Mouse (Mus musculus): ENCODE measurements around the gene Calm3. TPM values are rescaled to one million over a fixed set of nuclear protein-coding genes. Genes with fewer than 3 reads are reported as not detected.

Calm3 gene
- total and polyA plus RNA-seq, 2 experiments from 2014 or later = 441 to 2,018 TPM

DNA sequence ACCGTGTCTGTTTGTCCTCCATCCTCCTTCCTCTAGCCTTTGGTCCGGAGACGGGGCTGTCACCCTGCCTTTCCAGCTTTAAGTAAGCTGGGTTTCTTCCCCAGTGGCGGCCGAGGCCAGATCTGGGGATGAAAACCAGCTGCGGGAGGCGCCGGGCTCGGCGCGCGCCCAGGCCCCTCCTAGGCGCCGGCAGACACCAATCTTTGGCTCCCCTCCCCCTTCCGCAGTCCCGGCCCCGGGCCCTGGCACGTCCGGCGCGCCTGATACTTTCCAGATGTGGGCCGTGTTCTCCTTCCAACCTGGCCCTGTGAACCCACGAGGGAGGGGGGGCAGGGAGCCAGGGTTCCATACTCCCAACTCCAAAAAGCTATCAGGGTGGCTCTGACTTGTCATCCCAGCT lies 33.0 kb downstream of the Calm3 start:
- TF ChIP-seq CTCF (IDR thresholded peaks at IDR 0.05; ENCODE audit: low read depth) = no peak
- ATAC-seq (no peak), DNase-seq (ENCODE audit: low spot score) (no peak)
- no peaks in the 10 kb centered on the region for H3K9me3 ChIP-seq (ENCODE audit: low read length)
- whole genome bisulfite sequencing = 4% methylated on average over 23 of the region's 23 CpGs
- H3K4me3 ChIP-seq (ENCODE audit: low read length) = no peak overlapping the region
- no peak overlapping the region for H3K27ac ChIP-seq
- peaks cover 4% of the 10 kb centered on the region; the same call in 1 of the 2 replicates for H3K4me1 ChIP-seq (ENCODE audit: insufficient read depth, low read length)
- H3K4me2 ChIP-seq (ENCODE audit: low read depth, low read length) = 0 out of 2 replicates have a peak overlapping the region, but pooled peaks have one; percentile 55
- no peaks in the 10 kb centered on the region for H3K27me3 ChIP-seq (ENCODE audit: insufficient read depth, low read length)
- H3K9ac ChIP-seq (replicated peaks; ENCODE audit: low read length) = no peak overlapping the region
- 0 out of 2 replicates have a peak, but pooled peaks cover 10% of the 10 kb centered on the region for H3K36me3 ChIP-seq (ENCODE audit: insufficient read depth, low read length)

DNA sequence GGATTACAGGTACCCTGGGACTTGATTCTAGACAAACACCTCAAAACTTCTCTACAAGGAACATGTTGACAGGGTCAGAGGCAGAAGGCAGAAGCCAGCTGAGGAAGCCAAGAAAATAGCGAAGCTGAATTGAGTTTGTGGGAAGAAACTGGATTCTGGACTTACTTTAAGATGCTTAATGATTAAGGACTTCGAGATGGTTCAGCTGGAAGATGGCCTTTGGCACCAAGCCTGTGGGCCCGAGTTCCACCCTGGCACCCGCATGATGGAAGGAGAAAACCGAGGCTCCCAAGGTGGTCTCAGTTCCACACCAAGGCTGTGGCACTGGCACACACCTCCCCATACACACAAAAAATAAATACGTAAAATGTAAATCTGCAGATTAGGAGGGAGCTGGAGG lies 33.4 kb downstream of the Calm3 start:
- no peak overlapping the region for H3K4me3 ChIP-seq (ENCODE audit: low read length)
- ATAC-seq (no peak), DNase-seq (ENCODE audit: low spot score) (no peak)
- H3K9me3 ChIP-seq (ENCODE audit: low read length) = no peaks in the 10 kb centered on the region
- no peak overlapping the region for H3K9ac ChIP-seq (replicated peaks; ENCODE audit: low read length)
- H3K27ac ChIP-seq = no peak overlapping the region
- 46% methylated on average over 6 of the region's 6 CpGs for WGBS
- peaks cover 4% of the 10 kb centered on the region; the same call in 1 of the 2 replicates for H3K4me1 ChIP-seq (ENCODE audit: insufficient read depth, low read length)
- no peak for TF ChIP-seq CTCF (IDR thresholded peaks at IDR 0.05; ENCODE audit: low read depth)
- H3K27me3 ChIP-seq (ENCODE audit: insufficient read depth, low read length) = no peaks in the 10 kb centered on the region
- H3K36me3 ChIP-seq (ENCODE audit: insufficient read depth, low read length) = 0 out of 2 replicates have a peak, but pooled peaks cover 10% of the 10 kb centered on the region
- H3K4me2 ChIP-seq (ENCODE audit: low read depth, low read length) = 0 out of 2 replicates have a peak overlapping the region, but pooled peaks have one; percentile 55

DNA sequence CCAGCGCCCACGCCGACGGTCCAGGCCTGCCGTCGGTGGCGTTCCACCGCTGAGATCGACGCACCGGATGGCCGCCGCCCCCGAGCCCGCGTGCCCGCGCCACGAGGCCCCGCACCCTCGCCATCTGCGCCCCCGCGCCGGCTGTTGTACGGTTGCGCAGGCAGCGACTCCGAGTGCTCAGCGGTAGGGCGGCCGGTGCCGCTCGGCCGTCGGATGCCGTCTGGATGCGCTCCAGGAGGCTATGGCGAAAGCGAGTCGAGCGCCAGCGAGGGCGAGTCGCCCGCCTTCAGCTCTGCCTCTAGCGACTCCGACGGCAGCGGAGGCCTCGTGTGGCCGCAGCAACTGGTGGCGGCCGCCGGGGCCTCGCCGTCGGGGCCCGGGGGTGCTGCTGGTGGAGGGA lies 38.0 kb downstream of the Calm3 start:
- Histone ChIP-seq H3K36me3 (ENCODE audit: insufficient read depth, low read length) (peaks cover 17% of the 10 kb centered on the region; the same call in 1 of the 2 replicates), H3K27ac (no peak overlapping the region), H3K4me2 (ENCODE audit: low read depth, low read length) (no peak overlapping the region), H3K4me3 (ENCODE audit: low read length) (peak overlapping the region; percentile 16; the same call in 1 of the 2 replicates), H3K9me3 (ENCODE audit: low read length) (no peaks in the 10 kb centered on the region), H3K4me1 (ENCODE audit: insufficient read depth, low read length) (no peaks in the 10 kb centered on the region), H3K27me3 (ENCODE audit: insufficient read depth, low read length) (no peaks in the 10 kb centered on the region; the same call in 1 of the 2 replicates), H3K9ac (replicated peaks; ENCODE audit: low read length) (no peak overlapping the region)
- WGBS = 49% methylated on average over 53 of the region's 59 CpGs
- ATAC-seq (peak; percentile 21; the same call in 1 of the 2 replicates), DNase-seq (ENCODE audit: low spot score) (no peak)
- TF ChIP-seq CTCF (IDR thresholded peaks at IDR 0.05; ENCODE audit: low read depth) = no peak

DNA sequence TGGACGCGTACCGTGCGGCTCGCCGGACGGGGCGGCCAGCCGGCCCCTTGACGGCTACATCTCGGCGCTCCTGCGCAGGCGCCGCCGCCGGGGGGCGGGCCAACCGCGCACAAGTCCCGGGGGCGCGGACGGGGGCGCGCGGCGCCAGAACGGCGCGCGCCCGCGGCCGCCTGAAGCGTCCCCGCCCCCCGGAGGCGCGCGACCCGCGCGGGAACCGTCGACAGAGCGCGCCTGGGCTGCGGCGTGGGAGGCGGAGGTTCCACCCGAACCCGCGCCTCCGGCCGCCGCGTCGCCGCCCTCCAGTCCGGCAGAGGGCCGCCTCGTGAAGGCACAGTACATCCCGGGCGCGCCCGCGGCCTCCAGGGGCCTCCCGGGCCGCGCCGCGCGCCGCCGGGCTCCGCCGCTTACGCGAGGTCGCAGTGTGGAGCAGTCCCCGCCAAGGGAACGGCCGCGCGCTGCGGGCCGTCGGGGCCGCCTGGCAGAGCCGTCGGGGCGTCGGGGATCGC lies 38.6 kb downstream of the Calm3 start:
- DNase-seq (ENCODE audit: low spot score) (peak; percentile 60), ATAC-seq (peak; percentile 22; the same call in 1 of the 2 replicates)
- Histone ChIP-seq H3K27ac (no peak overlapping the region), H3K4me3 (ENCODE audit: low read length) (peak overlapping the region; percentile 16; the same call in 1 of the 2 replicates), H3K9me3 (ENCODE audit: low read length) (no peaks in the 10 kb centered on the region), H3K9ac (replicated peaks; ENCODE audit: low read length) (no peak overlapping the region), H3K36me3 (ENCODE audit: insufficient read depth, low read length) (peaks cover 17% of the 10 kb centered on the region; the same call in 1 of the 2 replicates), H3K4me1 (ENCODE audit: insufficient read depth, low read length) (no peaks in the 10 kb centered on the region), H3K4me2 (ENCODE audit: low read depth, low read length) (peak overlapping the region; percentile 19; the same call in 1 of the 2 replicates), H3K27me3 (ENCODE audit: insufficient read depth, low read length) (no peaks in the 10 kb centered on the region; the same call in 1 of the 2 replicates)
- no peak for TF ChIP-seq CTCF (IDR thresholded peaks at IDR 0.05; ENCODE audit: low read depth)
- WGBS = 13% methylated on average over 53 of the region's 95 CpGs

DNA sequence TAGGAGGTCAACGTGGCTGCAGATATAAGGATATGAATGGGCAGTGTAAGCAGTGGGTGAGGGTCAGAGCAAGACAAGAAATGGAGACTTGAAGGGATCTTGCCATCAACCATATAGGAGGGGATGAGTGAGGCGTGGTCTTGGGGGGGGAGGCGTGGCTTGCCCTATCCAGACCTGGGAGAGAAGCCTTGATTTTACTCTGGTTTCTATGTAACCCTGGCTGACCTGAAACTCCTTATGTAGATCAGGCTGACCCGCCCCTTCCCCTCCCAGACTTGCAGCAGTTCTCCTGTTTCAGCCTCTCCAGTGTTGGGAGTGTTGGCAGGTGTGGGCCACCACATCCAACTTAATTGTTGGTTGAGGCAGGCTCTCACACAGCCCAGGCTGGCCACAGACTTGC lies 39.6 kb downstream of the Calm3 start:
- ATAC-seq (no peak), DNase-seq (ENCODE audit: low spot score) (no peak)
- no peak overlapping the region for H3K4me2 ChIP-seq (ENCODE audit: low read depth, low read length)
- H3K9me3 ChIP-seq (ENCODE audit: low read length) = no peaks in the 10 kb centered on the region
- WGBS = 75% methylated on average over 4 of the region's 4 CpGs
- H3K27me3 ChIP-seq (ENCODE audit: insufficient read depth, low read length) = no peaks in the 10 kb centered on the region; the same call in 1 of the 2 replicates
- no peak overlapping the region for H3K9ac ChIP-seq (replicated peaks; ENCODE audit: low read length)
- no peaks in the 10 kb centered on the region for H3K4me1 ChIP-seq (ENCODE audit: insufficient read depth, low read length)
- no peak for TF ChIP-seq CTCF (IDR thresholded peaks at IDR 0.05; ENCODE audit: low read depth)
- H3K27ac ChIP-seq = no peak overlapping the region
- H3K4me3 ChIP-seq (ENCODE audit: low read length) = no peak overlapping the region
- H3K36me3 ChIP-seq (ENCODE audit: insufficient read depth, low read length) = peaks cover 17% of the 10 kb centered on the region; the same call in 1 of the 2 replicates

DNA sequence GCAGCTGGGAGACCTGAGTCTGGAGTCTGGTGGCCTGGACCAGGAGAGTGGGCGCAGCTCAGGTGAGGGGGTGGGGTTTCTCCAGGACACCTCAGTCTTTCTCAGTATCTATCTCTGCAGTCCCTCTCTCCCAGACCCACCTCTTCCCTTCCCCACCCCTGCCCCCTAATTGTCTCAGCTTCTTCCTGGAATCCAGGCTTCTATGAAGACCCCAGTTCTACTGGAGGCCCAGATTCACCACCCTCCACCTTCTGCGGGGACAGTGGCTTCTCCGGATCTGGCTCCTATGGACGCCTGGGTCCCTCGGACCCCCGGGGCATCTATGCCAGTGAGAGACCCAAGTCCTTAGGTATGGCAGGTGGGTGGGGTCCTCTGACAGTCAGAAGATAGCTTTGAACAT lies 40.8 kb downstream of the Calm3 start:
- H3K4me1 ChIP-seq (ENCODE audit: insufficient read depth, low read length) = no peaks in the 10 kb centered on the region
- TF ChIP-seq CTCF (IDR thresholded peaks at IDR 0.05; ENCODE audit: low read depth) = no peak
- no peak overlapping the region for H3K27ac ChIP-seq
- no peaks in the 10 kb centered on the region for H3K9me3 ChIP-seq (ENCODE audit: low read length)
- 93% methylated on average over 6 of the region's 6 CpGs for WGBS
- DNase-seq (ENCODE audit: low spot score) (no peak), ATAC-seq (no peak)
- H3K36me3 ChIP-seq (ENCODE audit: insufficient read depth, low read length) = peaks cover 15% of the 10 kb centered on the region; the same call in 1 of the 2 replicates
- H3K4me2 ChIP-seq (ENCODE audit: low read depth, low read length) = no peak overlapping the region
- no peak overlapping the region for H3K9ac ChIP-seq (replicated peaks; ENCODE audit: low read length)
- H3K4me3 ChIP-seq (ENCODE audit: low read length) = no peak overlapping the region
- no peaks in the 10 kb centered on the region; the same call in 1 of the 2 replicates for H3K27me3 ChIP-seq (ENCODE audit: insufficient read depth, low read length)

DNA sequence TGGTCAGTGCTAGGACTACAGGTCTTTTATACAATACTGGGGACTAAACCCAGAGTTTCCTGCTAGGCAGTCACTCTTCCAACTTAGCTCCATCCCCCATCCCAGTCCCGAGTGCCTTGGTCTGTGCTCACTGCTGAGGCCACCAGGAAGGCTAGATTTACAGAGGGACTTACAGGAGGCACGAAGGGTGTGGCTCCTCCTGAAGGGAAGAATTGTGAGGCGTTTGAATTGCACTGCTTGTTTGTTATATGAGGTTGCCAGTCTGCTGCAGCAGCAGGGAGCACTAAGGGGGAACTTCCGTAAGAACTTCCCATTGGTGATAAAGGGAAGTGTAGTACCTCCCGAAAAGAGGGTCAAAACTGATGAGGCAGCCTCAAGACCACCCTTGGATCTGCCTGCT lies 43.3 kb downstream of the Calm3 start:
- DNase-seq (ENCODE audit: low spot score) (no peak), ATAC-seq (no peak)
- no peaks in the 10 kb centered on the region for H3K9me3 ChIP-seq (ENCODE audit: low read length)
- H3K27me3 ChIP-seq (ENCODE audit: insufficient read depth, low read length) = no peaks in the 10 kb centered on the region; the same call in 1 of the 2 replicates
- H3K9ac ChIP-seq (replicated peaks; ENCODE audit: low read length) = no peak overlapping the region
- H3K36me3 ChIP-seq (ENCODE audit: insufficient read depth, low read length) = peaks cover 7% of the 10 kb centered on the region; the same call in 1 of the 2 replicates
- no peak overlapping the region for H3K27ac ChIP-seq
- H3K4me2 ChIP-seq (ENCODE audit: low read depth, low read length) = no peak overlapping the region
- peaks cover 5% of the 10 kb centered on the region for H3K4me1 ChIP-seq (ENCODE audit: insufficient read depth, low read length)
- WGBS = 22% methylated on average over 5 of the region's 5 CpGs
- no peak overlapping the region for H3K4me3 ChIP-seq (ENCODE audit: low read length)
- TF ChIP-seq CTCF (IDR thresholded peaks at IDR 0.05; ENCODE audit: low read depth) = no peak
